Mouse (Mus musculus) thymus, postnatal 4 days (tissue): ENCODE results near the gene Atp10b.
A peak's percentile ranks its signal among the peaks of the same experiment; 100 is the strongest.

Experiments
- DNase-seq: peaks from one replicate; pipeline ENCODE4 v3.0.0; 2021

Atp10b gene

DNA sequence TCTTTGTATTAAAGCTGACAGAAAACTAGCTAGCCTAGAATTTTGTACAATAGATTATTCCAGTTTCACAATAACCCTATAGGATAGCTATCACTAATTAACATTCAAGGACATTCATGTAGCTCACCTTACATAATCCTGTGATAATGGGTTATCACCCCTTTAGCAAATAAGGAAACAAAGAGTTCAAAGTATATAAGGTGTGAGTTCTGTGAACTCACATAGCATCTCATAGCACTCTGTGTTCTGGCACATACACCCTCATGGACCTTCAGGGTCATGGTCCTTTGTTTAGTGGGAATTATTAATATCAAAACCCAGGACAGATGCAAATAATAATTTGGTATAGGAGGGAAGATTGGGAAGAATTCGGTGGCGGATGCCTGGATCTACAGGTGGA, 50.4 kb downstream of the Atp10b start:
- no peak for DNase-seq

- DNase-seq, result no peak
Observed at GRCm38 (mm10) chr11:43203580-43203979, 53.9 kb downstream of the Atp10b start.

GRCm38 (mm10) chr11:43213134-43213533, 63.5 kb downstream of the Atp10b start:
- DNase-seq, result no peak

DNA sequence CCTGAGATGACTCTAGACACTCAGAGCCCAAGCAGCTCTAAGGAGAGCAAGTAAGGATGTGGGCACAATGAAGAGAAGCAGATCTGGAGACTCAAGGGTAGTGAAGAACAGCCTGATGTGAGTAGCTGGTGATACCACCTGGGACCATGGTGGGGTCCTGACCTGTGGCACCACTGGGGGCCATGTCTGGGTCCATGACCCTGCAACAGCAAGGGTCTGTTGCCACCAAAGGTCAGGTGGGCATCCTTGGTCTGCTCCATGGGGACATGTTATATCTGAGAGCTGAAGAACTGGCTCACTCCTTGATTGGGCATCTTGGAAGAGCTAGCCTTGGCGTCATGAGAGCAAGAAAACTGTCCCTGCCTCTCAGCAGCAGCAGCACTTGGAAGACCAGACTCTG, 64.1 kb downstream of the Atp10b start:
- DNase-seq, result no peak

DNA sequence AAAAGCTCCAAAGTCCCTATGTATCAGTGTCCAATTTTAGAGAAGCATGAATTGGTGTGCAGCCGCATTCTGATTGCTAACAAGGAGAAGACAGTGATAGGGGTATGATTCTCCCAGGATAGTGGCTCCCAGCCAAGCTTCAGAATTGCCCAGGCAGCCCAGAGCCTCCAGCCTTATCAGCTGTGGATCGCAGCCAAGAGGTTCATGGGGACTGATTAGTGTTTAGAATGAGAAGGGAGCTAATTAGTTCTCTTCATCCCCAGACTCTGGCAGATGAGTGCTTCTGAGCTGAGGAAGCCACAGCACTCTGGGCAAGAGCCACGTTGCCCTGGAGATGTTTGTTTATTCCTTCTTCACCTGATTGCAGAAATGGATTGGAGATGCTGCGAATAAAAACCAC, 67.3 kb downstream of the Atp10b start:
- DNase-seq, result no peak

GRCm38 (mm10) chr11:43230231-43230630, 80.6 kb downstream of the Atp10b start:
- DNase-seq, result no peak

- no peak for DNase-seq
Observed at GRCm38 (mm10) chr11:43232073-43232472, 82.4 kb downstream of the Atp10b start.

DNA sequence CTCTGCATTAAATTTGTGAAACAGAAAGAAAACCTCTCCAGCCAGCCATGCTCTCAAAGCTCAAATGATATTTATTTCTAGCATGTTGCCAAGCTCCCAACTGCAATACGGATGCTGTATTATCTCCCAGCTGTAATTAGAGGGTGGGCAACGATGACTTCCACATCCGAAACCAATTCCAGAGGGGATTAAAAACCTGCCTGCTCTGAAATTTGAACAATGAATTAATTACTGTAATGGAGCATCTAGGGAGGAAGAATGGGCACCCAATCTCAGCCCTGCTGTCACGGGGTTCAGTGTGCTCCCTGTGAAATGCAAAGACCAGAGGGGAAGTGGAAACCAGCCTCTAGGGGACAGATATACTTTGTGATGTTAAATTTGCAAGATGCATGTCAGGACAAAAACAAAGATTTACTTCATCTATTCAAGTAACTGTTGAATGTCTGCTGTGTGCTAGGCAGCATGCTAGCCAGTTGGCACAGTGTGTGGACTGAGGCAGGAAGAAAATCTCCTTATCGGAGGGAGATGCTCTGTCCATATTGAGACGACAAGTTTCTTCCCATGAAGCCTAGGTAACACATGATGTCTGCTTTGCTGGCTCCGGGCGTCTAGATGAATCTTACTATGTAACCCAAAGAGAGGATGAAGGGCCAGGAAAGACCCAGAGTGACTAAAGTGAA, 86.8 kb downstream of the Atp10b start:
- no peak for DNase-seq

DNA sequence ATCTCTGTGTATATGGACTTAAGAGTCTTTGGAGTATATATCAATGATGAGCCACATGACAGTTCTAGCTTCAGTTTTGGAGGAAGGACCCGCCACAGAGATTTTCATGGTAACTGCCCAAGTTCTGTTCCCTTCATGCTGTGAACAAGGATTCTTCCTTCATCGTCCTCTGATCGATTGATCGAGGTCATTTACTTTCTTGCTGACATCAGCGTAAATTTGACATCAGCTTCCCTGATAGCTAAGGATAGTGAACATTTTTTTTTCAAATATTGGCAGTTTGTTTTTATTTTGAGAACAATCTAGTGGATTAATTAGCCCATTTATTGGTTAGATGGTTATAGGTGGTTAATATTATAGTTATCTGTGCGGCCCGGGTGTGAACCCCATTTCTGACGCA, 90.1 kb downstream of the Atp10b start:
- no peak for DNase-seq

GRCm38 (mm10) chr11:43253034-43253433, 103.4 kb downstream of the Atp10b start:
- DNase-seq, result no peak

DNA sequence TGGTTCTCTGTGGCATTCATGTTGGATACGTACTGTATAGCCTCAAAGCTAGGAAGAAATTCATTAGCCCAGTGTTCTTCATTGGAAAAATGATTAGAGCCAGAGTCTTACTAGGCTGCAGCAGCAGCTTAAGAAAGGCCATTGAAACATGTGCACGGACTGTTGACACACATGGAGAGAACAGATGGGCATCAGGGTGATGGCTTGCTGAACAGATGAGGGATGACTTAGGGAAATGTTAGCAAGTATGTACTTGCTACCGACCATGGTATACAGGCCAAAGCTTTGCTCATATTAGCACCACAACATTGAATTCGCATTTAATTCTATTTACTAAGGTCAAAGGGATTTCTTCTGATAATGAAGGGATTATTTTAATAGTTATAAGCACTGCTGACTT, 105.6 kb downstream of the Atp10b start:
- no peak for DNase-seq

DNA sequence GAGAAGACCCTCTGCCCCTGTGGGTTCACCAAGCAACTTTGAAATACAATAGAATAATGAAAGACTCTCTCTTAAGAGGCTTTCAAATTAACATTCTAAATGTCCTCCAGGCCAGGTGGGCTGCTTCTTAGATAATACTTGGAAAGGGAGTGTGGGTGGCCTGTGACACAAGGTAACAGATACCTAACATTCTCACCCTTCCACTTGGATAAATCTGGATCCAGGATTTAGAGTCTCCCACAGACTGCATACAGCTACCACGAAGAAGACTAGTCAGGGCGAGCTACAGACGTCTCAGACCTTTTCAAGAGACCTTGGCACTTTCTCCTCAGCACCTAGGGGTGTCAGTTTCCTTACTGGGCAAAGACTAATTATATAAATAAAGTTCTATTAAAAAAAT, 107.6 kb downstream of the Atp10b start:
- DNase-seq, result no peak

DNA sequence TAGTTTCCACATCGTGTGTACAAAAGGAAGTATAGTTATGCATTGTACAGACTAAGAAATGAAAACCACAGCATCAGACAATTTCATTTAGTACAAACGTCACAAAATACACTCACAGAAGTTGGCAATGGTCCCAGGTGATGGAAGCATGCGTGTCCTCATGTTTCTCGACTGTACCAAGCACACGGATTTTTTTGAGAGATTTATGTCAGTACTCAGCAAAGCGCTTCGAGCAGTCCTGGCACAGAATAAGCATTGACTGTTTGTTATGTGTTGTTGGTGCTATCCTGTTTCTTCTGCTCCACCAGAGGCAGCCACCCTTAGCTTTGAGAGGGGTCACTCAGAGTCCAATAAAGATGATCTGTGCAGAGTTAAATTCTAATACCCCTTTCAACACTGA, 108.1 kb downstream of the Atp10b start:
- DNase-seq, result no peak

GRCm38 (mm10) chr11:43263548-43264218, 114.0 kb downstream of the Atp10b start:
- peak; percentile 8 for DNase-seq

- DNase-seq, result no peak
Observed at GRCm38 (mm10) chr11:43267505-43267904, 117.8 kb downstream of the Atp10b start.

- no peak for DNase-seq
Observed at GRCm38 (mm10) chr11:43269503-43270255, 120.0 kb downstream of the Atp10b start.

DNA sequence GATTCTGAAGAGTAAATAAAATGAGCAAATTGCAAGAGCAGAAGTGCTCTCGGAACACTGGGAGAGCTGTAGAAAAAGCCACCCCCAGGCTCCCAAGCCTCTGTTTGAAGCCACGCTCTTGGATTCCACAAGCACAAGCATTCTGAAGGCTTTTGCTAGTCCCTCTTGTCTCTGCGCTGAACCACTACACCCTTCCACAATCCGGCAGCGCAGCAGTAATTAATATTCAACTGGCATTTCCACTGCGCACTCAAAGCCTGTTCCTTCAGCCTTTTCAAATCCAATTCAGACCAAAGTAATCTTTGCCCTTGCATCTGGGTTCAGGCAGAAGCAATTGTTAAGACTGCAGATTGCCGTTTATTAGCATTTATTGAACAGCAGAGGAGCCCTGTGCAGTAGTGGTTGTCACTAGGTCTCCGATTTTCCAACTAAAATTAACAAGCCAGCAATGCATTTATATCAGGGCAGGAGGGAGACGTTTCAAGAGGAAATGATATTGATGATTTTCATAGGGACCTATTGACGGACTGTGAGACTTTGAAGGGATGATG, 120.7 kb downstream of the Atp10b start:
- no peak for DNase-seq

DNA sequence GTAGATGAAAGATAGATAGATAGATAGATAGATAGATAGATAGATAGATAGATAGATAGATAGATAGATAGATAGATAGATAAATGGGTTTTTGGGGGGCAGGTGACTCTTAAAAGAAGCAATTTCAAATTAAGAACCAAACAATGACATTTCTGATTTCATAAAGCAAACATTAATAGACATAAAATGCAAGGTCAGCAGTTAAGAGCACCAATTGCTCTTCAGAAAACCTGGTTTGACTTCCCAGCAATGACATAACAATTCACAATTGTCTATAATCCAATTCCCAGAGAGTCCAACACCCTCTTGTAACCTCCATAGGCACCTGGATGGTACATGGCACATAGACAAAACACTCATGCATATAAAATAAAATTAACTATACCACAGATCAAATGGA, 124.2 kb downstream of the Atp10b start:
- DNase-seq, result no peak

GRCm38 (mm10) chr11:43297584-43297983, 147.9 kb downstream of the Atp10b start:
- no peak for DNase-seq

DNA sequence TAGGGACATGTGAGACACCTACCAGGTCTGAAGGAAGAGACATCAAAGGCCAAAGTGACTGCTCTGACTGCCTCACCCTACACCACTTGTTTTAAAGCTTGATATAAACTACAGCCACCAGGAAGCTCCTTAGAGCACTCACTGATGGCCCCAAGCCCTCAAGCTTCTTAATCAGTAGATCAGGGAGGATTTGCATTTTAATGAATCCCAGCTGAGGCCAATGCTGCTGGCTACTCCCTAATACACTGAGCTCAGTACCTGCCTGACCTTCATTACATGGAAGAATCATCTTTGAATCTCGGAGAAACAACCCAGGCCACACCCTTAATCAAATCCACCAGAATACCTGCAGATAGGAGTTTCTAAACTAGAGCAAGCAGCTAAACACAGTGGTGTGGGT, 161.3 kb downstream of the Atp10b start:
- DNase-seq, result no peak
